Mouse (Mus musculus) neutrophil, adult 5-6 weeks (primary cell): ENCODE data around the gene Tbce. TPM values are rescaled to one million over a fixed set of nuclear protein-coding genes. Genes with fewer than 3 reads are reported as not detected.
A peak's percentile ranks its signal among the peaks of the same experiment; 100 is the strongest.

Source experiments
- ATAC-seq: fragments of 151-379, 151-347 bp; 2 replicates; pipeline ENCODE4 v1.8.0; 2017; ENCODE audit warnings: mild to moderate bottlenecking, moderate TSS enrichment; ENCODE audit not compliant: insufficient number of reproducible peaks, poor library complexity, low FRiP score, severe bottlenecking; ENCODE audit errors: extremely low read depth
- total RNA-seq: library from RNA; stranded (forward); fragments of 200-1000 nt; gene quantifications from 2 replicates; pipeline ENCODE4 v1.2.3, GENCODE M21; 2017

The Tbce gene
- total RNA-seq, 1 experiment from 2014 or later: 126 TPM

GRCm38 (mm10) chr13:13990391-13990790, 49.0 kb downstream of the Tbce start:
- ATAC-seq: no peak

- no peak for ATAC-seq
Measured at GRCm38 (mm10) chr13:13989135-13989534, 50.3 kb downstream of the Tbce start.

GRCm38 (mm10) chr13:13983523-13983922, 55.9 kb downstream of the Tbce start:
- no peak for ATAC-seq

- peak; percentile 89 for ATAC-seq
Measured at GRCm38 (mm10) chr13:13981842-13982241, 57.6 kb downstream of the Tbce start.

- ATAC-seq: no peak
Measured at GRCm38 (mm10) chr13:13969796-13970195, 69.6 kb downstream of the Tbce start.

- ATAC-seq: peak; percentile 94
Measured at GRCm38 (mm10) chr13:13968629-13969111, 70.8 kb downstream of the Tbce start.

- no peak for ATAC-seq
Measured at GRCm38 (mm10) chr13:13966172-13966571, 73.3 kb downstream of the Tbce start.

GRCm38 (mm10) chr13:13965388-13965964, 74.0 kb downstream of the Tbce start:
- ATAC-seq: no peak

GRCm38 (mm10) chr13:13961046-13961445, 78.4 kb downstream of the Tbce start:
- no peak for ATAC-seq

- no peak for ATAC-seq
Measured at GRCm38 (mm10) chr13:13960211-13960610, 79.2 kb downstream of the Tbce start.

- ATAC-seq: no peak
Measured at GRCm38 (mm10) chr13:13956686-13957085, 82.8 kb downstream of the Tbce start.

- no peak for ATAC-seq
Measured at GRCm38 (mm10) chr13:13954931-13955330, 84.5 kb downstream of the Tbce start.

- ATAC-seq: peak; percentile 98
Measured at GRCm38 (mm10) chr13:13953874-13954832, 85.3 kb downstream of the Tbce start, which contains the start of gene B3galnt2. Gene B3galnt2, plus strand, starts transcription at chr13:13954469.

Other genes with a start within 250 kb of the Tbce start
- 34.0 and 38.9 TPM in 2 replicates for gene B3galnt2, start 85.2 kb downstream of the Tbce start, total RNA-seq
- gene Arid4b, start 23.6 kb upstream of the Tbce start, total RNA-seq: 162 and 163 TPM in 2 replicates
- 52.8 and 55.5 TPM in 2 replicates for gene Ggps1, start 23.9 kb upstream of the Tbce start, total RNA-seq